Mouse (Mus musculus) monocyte, adult 5-6 weeks (primary cell): ENCODE results near the gene Zbtb49. TPM values are rescaled to one million over a fixed set of nuclear protein-coding genes. Genes with fewer than 3 reads are reported as not detected.

Experiments
- ATAC-seq: fragments of 153-309, 156-312 bp; replicated peaks from 2 replicates; pipeline ENCODE4 v1.8.0; 2017; ENCODE audit warnings: mild to moderate bottlenecking; ENCODE audit not compliant: low TSS enrichment, insufficient number of reproducible peaks, severe bottlenecking, poor library complexity, low FRiP score
- total RNA-seq: library from RNA; stranded (forward); fragments of 200-1000, 200-491, 200-594 nt; gene quantifications from 3 replicates; pipeline ENCODE4 v1.2.3, GENCODE M21; 2017

Zbtb49 gene
- total RNA-seq: 15.2 to 21.8 TPM (median 18.2 TPM) in 3 replicates

DNA sequence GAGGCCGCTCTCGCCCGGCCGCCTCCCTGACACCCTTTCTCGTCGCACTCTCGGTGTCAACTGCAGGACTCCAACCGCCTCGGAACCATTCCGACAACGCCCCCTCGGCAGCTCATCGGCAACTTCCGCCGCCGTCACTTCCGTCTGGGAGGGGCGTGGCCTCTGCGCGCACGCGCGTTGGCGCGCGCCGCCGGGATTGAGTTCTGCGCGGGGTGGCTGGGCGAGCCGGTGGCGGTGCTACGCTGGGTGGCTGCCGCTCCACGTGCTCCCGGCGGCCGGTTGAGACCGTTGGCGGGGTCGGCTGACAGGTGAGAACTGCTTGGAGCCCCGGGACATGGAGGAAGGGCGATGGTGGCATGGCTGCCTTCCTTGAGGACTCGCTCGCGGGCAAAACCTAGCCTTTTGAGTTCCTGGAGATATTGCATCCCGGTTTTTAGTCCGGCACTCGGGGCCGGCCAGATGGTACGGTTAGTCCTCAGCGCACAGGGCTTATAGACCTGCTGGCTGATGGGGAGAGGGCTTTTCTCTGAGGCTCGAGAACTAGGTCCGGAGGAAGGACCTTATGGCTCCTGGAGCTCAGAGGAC is at the start of gene Zbtb49, which contains the start of gene Lyar:
Gene Zbtb49 (minus strand): TSS at position 130 of the 585 bp plus-strand sequence.
Gene Lyar (plus strand): TSS at position 143 of the 585 bp plus-strand sequence.
- ATAC-seq: peak; percentile 85

DNA sequence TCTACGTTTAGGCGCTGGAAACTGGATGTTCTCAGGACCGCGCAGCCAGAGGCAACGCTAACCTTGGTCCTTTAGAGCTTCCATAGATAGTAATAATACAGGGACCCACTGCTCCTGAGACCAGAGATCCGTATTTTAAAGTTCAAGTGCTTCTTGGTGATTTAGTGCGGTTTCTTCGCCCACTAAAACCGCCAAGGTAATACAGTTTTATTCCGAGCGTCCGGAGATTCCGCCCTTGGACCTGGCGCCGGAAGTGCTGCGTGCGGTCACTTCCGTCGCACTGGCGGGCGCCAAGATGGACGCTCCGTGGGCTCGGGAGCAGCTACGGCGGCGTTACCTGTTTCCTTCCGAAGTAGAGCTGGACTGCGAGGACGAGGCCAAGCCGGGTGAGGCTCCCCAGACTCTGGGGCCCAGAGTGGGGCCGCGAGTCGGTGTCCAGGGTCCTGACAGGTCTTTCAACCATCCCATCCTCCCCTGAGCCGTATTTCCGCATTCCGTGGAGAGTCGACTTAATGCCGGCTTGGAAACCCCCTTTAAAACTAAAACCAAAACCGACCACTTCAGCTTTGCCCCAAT is 39.9 kb upstream of the Zbtb49 start, which contains the start of gene Tmem128:
Gene Tmem128 (plus strand): TSS at position 79 of the 576 bp plus-strand sequence.
- peak; percentile 67 for ATAC-seq

DNA sequence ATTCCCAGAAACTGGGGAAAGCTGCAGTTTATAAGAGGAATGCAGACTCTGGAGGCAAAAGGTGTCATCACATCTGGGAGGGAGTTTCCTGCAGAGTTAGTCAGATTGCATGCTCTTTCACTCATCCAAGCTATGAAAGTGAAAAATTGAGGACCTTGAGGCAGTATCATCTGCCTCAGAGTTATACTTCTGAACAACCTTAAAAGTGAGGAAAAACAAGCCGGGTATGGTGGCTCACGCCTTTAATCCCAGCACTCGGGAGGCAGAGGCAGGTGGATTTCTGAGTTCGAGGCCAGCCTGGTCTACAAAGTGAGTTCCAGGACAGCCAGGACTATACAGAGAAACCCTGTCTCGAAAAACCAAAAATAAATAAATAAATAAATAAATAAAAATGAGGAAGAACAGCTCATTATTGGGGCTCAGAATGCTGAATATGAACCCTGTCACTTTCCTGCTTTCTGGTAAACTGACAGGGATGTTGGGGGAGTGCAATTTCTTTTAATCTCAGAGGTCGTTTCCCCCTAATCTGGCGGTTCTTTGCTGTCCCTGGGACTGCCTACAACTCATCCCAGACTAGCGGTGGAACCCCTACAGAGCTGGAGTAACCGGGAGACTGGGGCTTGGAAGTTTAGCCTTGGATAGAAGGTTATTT is 39.3 kb upstream of the Zbtb49 start:
- ATAC-seq: no peak

DNA sequence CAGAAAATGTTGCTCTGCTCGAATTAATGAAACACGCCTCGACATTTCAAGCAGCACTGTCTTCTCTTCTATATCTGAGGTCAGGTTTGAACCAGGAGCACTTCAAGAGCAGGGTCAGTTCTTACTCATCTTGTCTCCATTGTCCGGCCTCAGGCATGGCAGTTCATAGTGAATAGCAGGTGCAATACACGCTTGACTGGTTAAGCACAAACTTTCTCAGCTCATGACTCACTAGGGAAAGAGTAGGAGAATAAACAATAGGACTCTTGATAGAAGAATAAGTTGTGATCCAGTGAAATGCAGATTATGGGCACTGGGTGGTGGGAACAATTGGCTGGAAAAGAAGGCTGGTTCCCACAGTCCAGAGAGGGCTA is 38.5 kb upstream of the Zbtb49 start:
- no peak for ATAC-seq

DNA sequence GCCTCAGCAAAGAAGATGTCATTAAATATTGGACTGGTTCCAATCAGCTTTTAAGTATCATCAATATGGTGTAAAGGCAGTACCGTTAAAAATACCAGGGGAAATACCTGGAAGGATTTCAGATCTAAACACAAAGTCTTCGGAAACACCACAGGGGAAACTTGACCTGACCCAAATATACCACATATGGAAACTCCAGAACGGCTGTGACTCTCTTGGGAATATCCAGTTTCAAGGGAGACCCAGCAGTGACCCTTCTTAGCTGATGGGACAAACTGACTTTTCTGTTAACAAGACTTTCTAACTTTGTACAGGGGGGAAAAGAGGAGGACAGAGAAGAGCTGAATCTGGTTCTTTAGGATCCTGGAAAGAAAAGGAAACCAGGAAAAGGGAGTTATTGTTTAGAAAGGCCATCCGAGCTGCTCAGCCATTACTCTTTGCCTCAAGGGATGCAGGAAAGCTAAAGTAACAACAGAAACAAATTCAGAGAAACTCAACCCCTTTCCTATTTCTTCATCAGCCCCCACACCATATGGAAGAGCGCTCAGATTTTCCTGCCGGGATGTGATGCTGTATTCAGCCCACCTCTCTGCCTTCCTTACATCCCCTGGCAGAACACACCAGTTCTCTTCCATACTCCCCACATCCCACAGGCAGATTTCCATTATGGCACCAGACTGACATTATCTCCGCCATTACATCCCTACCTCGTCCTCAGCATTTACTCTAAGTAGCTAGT is 37.9 kb upstream of the Zbtb49 start:
- ATAC-seq: no peak

DNA sequence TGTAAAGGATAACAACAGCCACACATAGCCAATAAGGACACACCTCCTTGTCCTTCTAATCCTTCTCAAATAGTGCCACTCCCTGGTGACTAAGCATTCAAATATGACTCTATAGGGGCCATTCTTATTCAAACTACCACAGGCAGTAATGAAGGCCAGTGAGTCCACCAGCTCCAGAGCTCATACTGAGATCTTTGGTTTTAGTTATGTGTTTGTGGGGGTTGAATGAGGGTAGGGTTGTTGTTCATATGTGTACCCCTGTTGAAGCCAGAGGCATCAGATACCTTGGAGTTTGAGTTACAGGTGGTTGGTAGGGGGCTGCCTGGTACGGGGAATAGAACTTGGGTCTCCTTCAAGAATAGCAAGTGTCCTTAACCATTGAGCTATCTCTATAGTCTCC is 36.3 kb upstream of the Zbtb49 start:
- ATAC-seq: no peak

DNA sequence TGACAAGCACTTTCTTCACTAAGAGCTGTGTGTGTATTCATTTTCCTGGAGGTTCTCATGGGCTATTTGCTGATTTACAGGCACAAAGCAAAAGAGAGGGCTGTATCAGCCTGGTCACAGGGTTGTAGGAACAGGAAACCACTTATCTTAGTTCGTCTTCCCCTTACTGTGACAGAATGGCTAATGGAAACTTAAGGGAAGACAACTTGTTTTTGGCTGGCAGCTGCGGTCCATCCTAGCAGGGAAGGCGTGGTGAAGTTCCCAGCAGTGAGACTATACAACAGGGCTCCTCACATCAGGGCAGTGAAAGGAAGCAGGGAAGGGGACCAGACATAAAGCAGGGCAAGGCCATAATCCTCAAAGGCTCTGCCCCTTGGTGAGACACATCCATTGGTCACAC is 35.4 kb upstream of the Zbtb49 start:
- no peak for ATAC-seq

DNA sequence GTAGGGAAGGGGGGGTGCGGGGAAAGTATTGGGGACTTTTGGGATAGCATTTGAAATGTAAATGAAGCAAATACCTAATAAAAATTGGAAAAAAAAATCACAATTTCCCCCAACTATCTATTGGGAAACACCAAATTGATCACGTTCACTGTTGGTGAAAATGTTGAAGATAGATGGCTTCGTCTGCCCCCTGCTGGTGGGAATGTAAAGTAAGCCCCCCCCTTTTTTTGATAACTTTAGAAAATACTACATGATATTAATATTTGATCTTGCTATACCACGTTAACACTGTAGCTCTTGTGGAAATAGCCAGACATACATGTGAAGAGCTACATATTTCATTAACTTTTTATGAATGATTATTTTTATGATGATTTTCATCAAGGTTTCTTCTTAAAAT is 34.9 kb upstream of the Zbtb49 start:
- ATAC-seq: no peak

DNA sequence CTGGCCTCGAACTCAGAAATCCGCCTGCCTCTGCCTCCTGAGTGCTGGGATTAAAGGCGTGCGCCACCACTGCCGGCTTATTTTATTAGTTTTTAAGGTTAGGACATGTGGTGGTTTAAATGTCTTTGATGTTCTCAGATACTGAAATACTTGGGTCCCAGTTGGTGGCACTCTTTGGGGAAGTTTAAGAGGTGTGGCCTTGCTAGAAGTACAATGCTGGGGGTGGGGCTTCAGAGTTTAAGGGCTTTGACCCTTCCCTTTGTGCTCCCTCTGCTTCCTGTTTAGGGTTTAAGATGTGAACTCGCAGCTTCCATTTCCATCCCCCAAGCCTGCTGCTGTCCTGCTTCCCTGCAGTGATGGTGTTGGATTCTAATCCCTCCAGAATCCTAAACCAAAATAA is 21.7 kb upstream of the Zbtb49 start:
- ATAC-seq: no peak

DNA sequence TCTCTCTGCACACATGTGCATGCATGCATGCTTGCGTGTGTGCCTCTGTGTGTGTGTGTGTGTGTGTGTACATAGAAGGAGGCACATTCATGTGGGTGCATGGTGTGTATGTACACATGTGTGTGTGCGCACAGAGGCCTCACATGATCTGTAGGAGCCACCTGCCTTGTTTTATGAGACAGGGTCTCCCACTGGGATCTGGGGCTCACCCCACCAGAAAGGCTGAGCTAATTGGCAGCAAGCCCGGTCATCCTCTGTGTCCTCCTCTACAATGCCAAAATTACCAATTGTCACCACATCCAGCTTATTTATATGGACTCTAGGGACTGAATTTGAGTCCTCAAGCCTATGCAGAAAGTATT is 21.2 kb upstream of the Zbtb49 start:
- no peak for ATAC-seq

DNA sequence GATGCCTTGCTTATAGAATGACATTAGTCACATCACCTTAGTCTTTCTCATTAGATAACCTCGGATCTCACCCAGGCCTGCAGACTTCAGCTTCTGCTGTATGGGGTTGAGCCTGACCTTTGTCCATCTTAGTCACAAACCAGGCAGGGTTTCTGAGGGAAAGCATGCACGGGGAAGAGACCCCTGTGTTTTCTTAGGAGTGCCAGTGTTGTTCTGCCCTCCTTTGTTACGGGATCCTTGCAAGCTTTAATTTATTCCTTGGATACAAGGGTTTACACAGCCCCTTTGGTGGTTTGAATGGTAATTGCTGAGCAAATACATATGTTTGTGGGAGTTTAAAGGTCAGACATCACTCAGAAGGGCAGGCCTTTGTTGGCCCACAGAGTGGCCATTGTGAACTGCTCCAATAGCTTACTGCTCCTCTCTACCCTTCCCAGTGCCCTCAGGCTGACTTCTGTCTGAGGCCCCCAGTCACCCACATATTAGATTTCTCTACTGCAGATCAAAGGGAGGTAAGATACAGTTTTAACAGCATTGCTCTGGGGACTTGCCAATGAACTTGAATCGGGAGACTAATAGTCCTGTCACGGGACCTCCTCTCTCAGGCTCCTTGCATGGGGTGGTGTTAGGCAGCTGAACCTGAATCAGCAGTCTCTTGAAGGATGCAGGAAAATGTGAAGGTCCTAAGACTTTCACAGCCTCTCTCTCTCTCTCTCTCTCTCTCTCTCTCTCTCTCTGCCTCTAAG is 20.6 kb upstream of the Zbtb49 start:
- no peak for ATAC-seq

DNA sequence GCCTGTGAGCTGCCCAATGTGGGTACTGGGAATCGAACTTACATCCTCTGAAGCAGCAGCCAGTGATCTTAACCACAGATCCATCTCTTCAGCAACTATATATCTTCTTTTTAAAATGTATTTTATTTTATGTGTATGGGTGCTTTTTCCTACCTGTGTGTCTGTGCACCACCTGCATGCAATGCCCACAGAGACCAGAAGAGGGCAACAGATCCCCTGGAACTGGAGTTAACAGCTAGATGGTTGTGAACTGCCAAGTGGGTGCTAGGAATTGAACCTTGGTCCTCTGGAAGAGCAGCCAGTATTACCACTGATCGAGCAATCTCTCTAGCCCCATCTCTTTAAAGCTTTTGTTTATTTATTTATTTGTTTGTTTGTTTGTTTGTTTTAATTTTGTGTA is 16.4 kb upstream of the Zbtb49 start:
- ATAC-seq: no peak

DNA sequence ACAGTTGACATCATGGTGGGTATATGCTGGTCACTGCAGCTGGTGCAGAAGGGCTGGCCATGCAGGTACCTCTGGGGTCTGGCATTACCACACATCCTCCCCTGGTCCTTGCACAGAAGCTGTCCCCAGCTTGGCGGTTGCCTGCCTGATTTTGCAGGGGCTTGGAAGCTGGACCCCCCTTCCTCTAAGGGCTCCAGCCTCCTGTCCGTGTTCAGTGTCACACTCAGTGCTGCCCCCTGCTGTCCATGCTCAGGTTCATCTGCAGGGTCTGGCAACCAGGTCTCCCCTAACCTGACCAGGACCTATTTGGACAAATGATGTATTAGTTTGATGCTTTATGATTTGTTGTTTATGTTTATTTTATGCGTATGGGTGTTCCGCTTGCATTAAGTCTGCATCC is 15.2 kb upstream of the Zbtb49 start:
- ATAC-seq: peak; percentile 55; the same call in 1 of the 2 replicates

DNA sequence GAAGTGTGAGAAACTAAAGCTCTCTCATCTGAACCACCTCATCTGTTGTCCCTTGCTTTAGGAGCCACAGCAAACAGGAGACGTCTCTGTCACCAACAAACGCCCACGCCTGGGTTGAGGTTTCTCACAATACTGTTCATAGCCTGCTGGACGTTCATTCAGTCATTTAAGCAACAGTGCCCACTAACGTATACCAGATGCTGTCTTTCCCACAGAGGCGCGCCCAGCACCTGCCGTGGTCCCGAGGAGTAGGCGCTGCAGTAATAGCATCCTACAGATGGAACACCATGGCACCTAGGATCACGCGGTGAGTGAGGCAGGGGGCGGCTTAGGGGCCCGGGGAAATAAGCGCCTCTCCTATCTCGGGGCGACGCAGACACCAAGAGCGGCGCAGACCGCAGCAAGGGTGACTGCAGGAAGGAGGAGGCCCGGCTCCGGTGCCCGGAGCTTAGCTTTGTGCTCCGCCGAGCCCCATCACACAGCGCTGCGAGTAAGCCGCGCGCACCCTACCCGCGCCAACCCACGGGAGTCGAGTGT is 418 bp downstream of the Zbtb49 start:
- ATAC-seq: peak; percentile 18; the same call in 1 of the 2 replicates

DNA sequence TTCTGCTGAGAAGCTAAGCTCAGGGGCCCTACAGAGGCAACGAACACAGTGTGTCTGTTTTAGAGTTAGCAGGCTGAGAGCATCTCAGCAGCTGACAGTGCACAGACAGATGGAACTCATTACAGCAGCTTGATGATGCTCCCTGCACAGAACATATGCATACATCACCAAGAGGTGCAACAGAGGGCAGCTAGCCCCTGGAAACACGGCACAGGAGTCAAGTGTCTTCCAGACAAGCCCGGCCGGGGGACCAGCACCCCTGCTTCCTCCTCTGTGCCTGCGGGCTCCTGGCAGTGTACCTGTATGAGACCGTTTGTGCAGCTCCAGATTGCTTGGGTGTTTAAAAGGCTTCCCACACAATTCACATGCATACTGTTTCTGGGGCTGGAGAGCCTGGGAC is 7.2 kb downstream of the Zbtb49 start:
- ATAC-seq: no peak

DNA sequence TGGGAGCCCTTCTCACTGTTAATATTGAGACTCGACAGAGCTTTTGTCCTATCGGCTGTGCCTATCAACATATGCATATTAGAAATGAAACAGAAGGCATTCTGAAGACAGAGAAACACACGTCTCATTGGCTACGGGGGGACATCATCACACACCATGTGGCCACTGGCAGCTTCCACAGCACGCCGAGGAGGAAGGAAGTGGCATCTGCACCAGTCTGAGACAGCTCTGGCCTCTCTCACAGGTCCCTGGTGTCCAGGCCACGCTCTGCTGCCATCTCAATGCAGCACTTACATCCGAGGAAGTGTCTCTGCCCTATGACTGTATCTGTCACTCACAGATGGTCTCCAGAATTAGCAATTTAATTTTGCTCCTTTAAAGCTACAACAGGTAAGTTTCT is 8.6 kb downstream of the Zbtb49 start:
- ATAC-seq: no peak

DNA sequence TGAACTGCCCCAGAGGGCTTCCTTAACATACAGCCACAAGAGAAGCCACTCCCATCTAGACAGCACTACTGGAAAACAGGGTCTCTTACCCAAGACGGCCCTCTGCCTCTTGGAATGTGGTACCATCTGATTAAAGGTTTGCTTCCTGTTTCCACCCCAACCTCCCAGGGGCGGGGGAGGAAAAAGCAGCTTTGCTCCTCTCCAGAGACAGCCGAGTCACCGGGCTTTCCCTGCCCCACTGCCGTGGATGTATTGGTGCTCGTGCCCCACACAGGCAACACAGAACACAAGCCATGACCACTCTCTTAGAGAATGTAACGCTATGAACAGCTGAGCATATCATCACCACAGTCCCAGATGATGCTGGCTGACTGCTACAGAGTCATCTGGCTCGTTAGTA is 11.3 kb downstream of the Zbtb49 start:
- no peak for ATAC-seq

DNA sequence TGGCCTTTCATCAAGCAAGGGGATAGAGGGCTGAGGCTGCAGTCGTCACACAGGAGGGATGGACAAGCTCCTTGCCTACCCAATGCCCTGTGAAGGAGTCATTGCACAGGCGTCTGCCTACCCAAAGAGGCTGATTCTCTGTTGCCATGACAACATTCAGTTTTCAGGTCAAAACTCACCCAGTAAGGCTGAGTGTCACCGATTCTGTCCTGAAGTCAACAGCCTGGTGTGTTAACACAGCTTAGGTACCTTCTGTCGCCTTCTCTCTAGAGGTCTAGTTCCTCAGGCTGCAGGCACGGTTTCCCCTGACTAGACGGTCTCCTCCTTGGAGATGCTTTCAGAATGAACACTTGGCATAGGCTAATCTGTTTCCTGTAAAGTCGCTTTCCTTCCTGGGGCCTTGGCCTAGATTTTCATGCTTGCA is 14.9 kb downstream of the Zbtb49 start:
- ATAC-seq: no peak

DNA sequence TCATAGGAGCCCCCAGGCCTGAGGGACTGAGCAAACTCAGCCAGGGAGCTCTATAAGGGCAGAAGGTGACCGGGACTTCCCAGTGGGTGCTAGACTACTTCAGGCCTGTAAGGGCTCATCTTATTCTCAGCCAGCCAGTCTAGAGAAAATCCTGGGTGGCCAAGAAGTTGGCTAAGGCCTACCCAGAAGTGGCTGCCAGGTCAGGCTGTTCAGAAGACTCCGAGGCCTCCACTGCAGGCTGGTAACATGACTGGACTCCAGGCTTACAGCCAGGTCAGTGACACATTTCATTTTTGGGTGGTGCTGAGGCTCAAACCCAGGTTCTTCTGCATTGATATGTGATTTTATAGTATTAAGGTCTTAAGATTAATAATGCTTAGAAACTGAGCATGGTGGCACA is 20.6 kb downstream of the Zbtb49 start:
- ATAC-seq: no peak
